Mouse (Mus musculus): ENCODE measurements around the gene Matn4.

GRCm38 (mm10) chr2:164417198-164417597 is 12.2 kb upstream of the Matn4 start:
- no peak for TF ChIP-seq EP300 (optimal IDR thresholded peaks at IDR 0.05)
- TF ChIP-seq CTCF (IDR thresholded peaks at IDR 0.05; ENCODE audit: low read depth) = peak; percentile 85

All from stomach, postnatal 0 days (tissue).